Mouse (Mus musculus) A20 (cell line): ENCODE measurements around the gene Mmp24.

Source experiments
- DNase-seq: peaks from one replicate; pipeline ENCODE4 v3.0.0-alpha.2; 2011; ENCODE audit warnings: low read depth, low spot score

Gene Mmp24

GRCm38 (mm10) chr2:155814829-155815228, 39.7 kb downstream of the Mmp24 start:
- DNase-seq, result peak; percentile 48

- no peak for DNase-seq
Measured at GRCm38 (mm10) chr2:155816179-155816578, 41.0 kb downstream of the Mmp24 start.

DNA sequence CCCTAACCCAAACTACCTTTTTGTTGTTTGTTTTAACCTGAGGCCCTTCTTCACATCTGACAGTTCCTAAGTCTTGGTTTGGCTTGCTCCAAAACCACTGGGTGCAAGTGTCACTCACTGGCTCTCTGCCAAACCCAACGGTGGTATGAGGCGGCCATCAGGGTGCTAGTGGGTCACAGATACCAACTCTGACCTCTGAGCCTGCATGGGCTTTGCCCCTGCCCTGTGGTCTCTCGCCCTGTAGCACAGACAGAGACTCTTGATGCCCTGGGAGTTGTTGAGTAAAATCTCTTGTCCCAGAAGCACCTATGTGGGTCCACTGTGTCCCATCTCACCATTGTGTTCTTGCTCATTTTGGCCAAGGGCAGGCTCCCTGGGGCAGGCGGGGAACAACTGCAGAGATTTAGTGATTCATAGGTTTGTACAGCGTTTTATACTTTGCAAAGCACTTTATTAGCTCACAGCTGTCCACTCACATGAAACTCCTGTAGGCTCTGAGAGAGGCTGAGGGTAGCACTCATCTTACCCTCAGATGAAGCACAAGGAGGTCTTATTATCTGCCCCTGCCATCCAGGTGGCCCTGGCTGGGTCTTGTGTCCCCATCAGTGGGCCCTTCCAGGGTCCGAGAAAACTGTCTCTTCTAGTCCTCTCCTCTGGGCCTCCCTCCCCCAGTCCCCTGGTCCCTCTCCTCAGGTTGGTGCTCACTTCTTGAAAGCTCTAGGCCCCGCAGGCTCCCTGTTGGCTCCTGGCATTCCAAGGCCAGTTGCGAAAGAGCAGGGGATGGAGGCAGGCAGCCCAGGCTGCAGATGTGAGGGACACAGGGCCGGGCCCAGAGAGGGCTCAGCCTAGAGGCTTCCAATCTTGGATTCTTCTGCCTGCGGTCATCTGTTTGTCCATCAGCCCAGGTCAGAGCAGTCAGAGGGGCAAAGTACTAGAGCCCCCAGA, 42.4 kb downstream of the Mmp24 start:
- DNase-seq, result no peak

DNA sequence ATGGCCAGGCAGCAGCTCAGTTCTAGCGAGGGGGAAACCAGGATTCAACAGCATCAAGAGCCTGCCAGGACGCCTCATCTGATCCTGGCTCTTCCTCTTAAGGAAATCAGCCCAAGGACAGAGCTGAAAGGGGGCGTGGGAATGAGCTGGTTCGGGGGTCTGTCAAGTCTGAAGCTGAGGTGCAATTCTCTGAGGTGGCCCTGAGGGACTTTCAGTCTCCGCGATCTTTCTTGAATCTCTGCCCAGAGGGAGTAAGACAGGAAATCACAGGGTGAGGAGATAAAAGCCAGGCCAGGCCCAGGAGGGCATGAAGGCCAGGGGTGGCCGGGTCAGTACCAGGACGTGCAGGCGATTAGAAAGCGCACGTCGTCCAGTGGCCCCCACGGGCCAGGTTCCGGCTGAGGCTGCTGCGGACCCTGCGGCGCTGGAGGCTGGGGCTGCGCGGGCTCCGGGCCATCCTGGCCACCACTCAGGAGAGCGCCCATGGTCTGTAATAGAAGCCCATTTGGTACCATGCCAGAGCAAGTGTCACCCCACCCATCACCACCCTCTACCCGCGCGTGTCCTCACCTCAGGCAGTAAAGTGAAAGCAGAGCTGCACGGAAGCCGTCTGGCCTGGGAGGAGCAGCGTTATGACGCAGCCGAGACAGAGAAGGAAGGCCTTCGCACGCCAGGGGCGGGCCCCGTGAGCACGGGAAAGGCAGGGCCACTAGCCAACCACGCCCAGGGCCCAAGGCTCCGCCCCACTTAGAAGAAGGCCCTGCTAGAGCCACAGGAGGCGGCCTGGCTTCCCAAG, 43.7 kb downstream of the Mmp24 start:
- DNase-seq, result peak; percentile 93

DNA sequence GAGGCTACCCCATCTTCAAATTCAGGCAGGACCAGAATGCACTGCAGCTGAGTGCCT, 44.1 kb downstream of the Mmp24 start, which contains the start of gene BC029722:
Gene BC029722, minus strand, starts transcription at position 35 of the 57 bp plus-strand sequence.
- DNase-seq, result no peak

- no peak for DNase-seq
Measured at GRCm38 (mm10) chr2:155819449-155820251, 44.5 kb downstream of the Mmp24 start.

- DNase-seq, result no peak
Measured at GRCm38 (mm10) chr2:155820779-155821178, 45.6 kb downstream of the Mmp24 start.

DNA sequence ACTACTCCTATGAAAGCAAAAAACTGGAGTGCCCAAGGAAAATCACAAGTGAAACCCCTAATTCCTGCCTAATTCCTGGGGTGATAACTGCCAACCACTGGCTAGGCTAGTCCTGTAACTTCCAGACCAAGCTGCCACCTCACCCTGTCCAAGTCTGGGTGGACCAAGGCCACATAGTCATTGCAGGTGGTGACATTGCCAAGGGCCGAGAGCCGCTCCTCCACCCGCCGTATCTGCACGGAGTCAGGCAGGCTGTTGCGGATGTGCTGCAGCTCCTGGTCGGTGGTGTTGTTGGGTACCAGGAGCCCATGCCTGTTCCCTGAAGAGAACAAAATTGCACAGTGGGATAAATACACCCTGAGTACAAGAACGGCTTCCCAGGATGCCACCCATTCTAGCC, 48.6 kb downstream of the Mmp24 start:
- no peak for DNase-seq

DNA sequence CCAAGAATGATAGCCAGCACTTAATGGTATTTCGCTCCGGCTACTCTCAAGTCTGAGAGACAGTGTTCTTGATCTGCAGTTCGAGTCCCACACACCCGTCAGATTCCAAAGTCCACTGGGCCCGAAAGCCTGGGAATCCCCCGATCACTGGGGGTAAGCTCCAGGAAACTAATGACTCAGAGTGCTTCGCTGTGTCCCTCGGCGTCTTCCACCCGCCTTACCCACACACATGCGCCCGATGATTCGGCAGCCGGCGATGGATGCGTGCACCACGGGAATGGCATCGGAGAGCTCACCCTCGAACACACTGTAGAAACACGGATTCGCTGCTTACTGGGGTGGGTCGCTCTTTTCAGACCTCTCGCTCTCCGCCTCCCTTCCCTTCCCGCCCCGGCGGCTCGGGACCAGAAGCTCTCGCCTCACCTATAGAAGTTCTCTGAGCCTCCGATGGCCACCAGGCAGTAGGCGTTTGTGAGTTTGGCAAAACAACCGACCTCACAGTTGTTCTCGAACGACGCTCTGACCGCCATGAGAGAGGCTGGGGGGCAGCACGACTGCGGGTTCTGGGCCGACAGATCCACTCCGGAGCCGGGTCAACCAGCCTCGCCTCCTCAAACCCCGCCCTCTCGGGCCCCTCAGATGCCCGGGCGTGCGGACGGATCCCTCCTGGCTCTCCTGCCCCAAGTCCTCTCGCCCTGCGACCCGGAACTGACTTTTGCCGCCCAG, 50.9 kb downstream of the Mmp24 start:
- DNase-seq, result peak; percentile 55

GRCm38 (mm10) chr2:155826630-155827424, 51.7 kb downstream of the Mmp24 start, which contains the start of gene Eif6:
Gene Eif6, minus strand, starts transcription at chr2:155826925.
- DNase-seq, result peak; percentile 91

GRCm38 (mm10) chr2:155830841-155831240, 55.7 kb downstream of the Mmp24 start:
- no peak for DNase-seq

DNA sequence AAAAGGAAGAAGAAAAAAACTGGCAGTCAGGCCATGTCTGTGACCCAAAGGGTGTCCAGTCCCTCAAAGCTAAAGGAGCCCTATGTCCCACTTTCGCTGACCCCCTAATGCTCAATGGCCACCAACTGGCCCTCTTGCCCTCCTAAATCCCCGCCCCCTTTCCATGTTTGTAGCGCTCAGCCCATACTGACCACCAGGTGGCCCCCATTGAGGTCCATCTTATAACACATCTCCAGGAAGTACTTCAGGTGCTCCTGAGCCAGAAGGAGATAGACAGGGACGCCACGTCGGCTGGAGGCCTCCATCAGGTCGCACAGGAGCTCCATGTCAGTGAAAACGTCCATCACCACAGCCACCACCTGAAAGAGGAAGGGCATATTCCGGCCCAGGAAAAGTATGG, 56.2 kb downstream of the Mmp24 start:
- peak; percentile 64 for DNase-seq

DNA sequence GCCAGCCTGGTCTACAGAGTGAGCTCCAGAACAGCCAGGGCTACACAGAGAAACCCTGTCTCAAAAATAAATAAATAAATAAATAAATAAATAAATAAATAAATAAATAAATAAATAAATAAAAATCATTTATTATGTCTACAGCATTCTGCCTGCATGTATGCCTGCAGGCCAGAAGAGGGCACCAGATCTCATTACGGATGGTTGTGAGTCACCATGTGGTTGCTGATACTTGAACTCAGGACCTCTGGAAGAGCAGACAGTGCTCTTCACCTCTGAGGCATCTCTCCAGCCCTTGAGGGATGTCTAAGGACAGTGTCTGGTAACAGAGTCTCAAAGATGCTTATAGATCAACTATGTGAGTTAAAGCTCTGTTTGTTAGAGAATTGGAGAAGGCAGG, 56.9 kb downstream of the Mmp24 start:
- DNase-seq, result peak; percentile 33

DNA sequence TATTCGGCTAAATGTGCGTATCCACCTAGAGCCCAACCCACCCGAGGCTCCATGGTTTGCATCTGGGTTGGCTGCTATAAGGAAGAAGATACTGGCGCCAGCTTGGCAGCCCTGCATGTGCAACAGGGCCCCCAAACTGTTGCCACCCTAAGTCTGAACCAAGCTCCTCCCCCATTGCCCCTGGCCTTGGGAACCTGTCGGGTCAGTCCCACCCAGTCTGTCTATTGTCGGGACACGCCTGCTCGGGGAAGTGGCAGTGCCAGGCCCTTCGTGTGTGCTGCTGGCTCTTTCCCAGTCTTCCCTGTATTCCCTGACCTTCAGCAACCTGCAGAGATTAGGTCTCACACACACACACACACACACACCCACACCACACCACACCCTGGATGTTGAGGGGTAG, 59.6 kb downstream of the Mmp24 start, which contains the start of gene Fam83c:
Gene Fam83c, minus strand, starts transcription at position 123 of the 400 bp plus-strand sequence.
- no peak for DNase-seq

- no peak for DNase-seq
Measured at GRCm38 (mm10) chr2:155837961-155838360, 62.8 kb downstream of the Mmp24 start.

- DNase-seq, result no peak
Measured at GRCm38 (mm10) chr2:155838961-155839360, 63.8 kb downstream of the Mmp24 start.

- no peak for DNase-seq
Measured at GRCm38 (mm10) chr2:155846930-155847329, 71.8 kb downstream of the Mmp24 start.

GRCm38 (mm10) chr2:155848291-155848690, 73.1 kb downstream of the Mmp24 start:
- DNase-seq, result peak; percentile 81

GRCm38 (mm10) chr2:155849464-155849863, 74.3 kb downstream of the Mmp24 start:
- DNase-seq, result no peak

- DNase-seq, result no peak
Measured at GRCm38 (mm10) chr2:155850120-155850519, 75.0 kb downstream of the Mmp24 start.

- DNase-seq, result no peak
Measured at GRCm38 (mm10) chr2:155852536-155852935, 77.4 kb downstream of the Mmp24 start.
